ENCODE assay signal across 10 mouse cellular contexts in genomic region chr5:118084171-118084727, GRCm38 (mm10). TPM values are rescaled to one million over a fixed set of nuclear protein-coding genes. Genes with fewer than 3 reads are reported as not detected.
DNase-seq lines count a peak whose midpoint lies in the region; ATAC-seq and TF ChIP-seq lines count a peak whose summit lies in the region.
"Had no signal": no experiment of that assay in that cellular context is flagged by ENCODE, and none has a peak within 500 bp of the region (broad histone marks: within the 10 kb centered on the region; RNA-seq: fewer than 3 reads in every experiment).

No protein-coding gene starts in this region.

- peak; percentile 47 for DNase-seq in adrenal gland, adult 2 months
- DNase-seq in adrenal gland, postnatal 25 days: no peak
- DNase-seq in lung, embryonic 14.5 days: peak; percentile 75
- DNase-seq in lung, postnatal 4 days: no peak
- peak; percentile 71 for DNase-seq in hindbrain, postnatal 0 days (ENCODE audit: low spot score)
- peak; percentile 52 for DNase-seq in skeletal muscle tissue, adult 2 months (ENCODE audit: low read depth, low spot score)
- no peak for DNase-seq in gastrocnemius, adult 8-10 months (ENCODE audit: low spot score in 2 of 2)

- WGBS in lung, embryonic 14.5 days: 51% methylated on average over 10 of the region's 10 CpGs
- WGBS in hindbrain, postnatal 0 days: 33% methylated on average over 10 of the region's 10 CpGs
- WGBS in kidney, embryonic 14.5 days: 81% methylated on average over 10 of the region's 10 CpGs

- H3K4me2 ChIP-seq in lung, embryonic 14.5 days: no peak overlapping the region
- no peak overlapping the region for H3K4me2 ChIP-seq in hindbrain, postnatal 0 days (ENCODE audit: low read depth, low read length)
- H3K4me2 ChIP-seq in kidney, embryonic 14.5 days (replicated peaks; ENCODE audit: low read depth, low read length): no peak overlapping the region
- H3K4me2 ChIP-seq: liver, embryonic 11.5 days had no signal

- no peaks in the 10 kb centered on the region for H3K9me3 ChIP-seq in lung, embryonic 14.5 days (ENCODE audit: low read depth, low read length)
- H3K9me3 ChIP-seq in hindbrain, postnatal 0 days (ENCODE audit: low read length): no peaks in the 10 kb centered on the region
- H3K9me3 ChIP-seq in kidney, embryonic 14.5 days (ENCODE audit: control insufficient read depth, low read length): no peaks in the 10 kb centered on the region

- no peak overlapping the region; the same call in 1 of the 2 replicates for H3K9ac ChIP-seq in lung, embryonic 14.5 days
- 0 out of 2 replicates have a peak overlapping the region, but pooled peaks have one; percentile 30 for H3K9ac ChIP-seq in hindbrain, postnatal 0 days (replicated peaks; ENCODE audit: low read length)
- H3K9ac ChIP-seq in kidney, embryonic 14.5 days (ENCODE audit: low read depth, low read length): no peak overlapping the region

- H3K36me3 ChIP-seq in lung, embryonic 14.5 days (ENCODE audit: insufficient read depth): peaks cover 3% of the 10 kb centered on the region; the same call in 1 of the 2 replicates
- no peaks in the 10 kb centered on the region for H3K36me3 ChIP-seq in hindbrain, postnatal 0 days (ENCODE audit: insufficient read depth, low read length)
- H3K36me3 ChIP-seq in kidney, embryonic 14.5 days (ENCODE audit: control insufficient read depth, insufficient read depth, low read length): no peaks in the 10 kb centered on the region; the same call in 1 of the 2 replicates

- no peak overlapping the region for H3K4me3 ChIP-seq in lung, embryonic 14.5 days (ENCODE audit: low read depth, low read length)
- H3K4me3 ChIP-seq in hindbrain, postnatal 0 days (ENCODE audit: low read length): no peak overlapping the region
- no peak overlapping the region for H3K4me3 ChIP-seq in kidney, embryonic 14.5 days (ENCODE audit: low read length)
- H3K4me3 ChIP-seq: myocyte had no signal

- H3K27ac ChIP-seq in lung, embryonic 14.5 days (ENCODE audit: low read depth): 0 out of 2 replicates have a peak overlapping the region, but pooled peaks have one; percentile 48
- H3K27ac ChIP-seq in hindbrain, postnatal 0 days: peak overlapping the region; percentile 76
- no peak overlapping the region for H3K27ac ChIP-seq in kidney, embryonic 14.5 days (ENCODE audit: low read depth, low read length)

- H3K27me3 ChIP-seq in lung, embryonic 14.5 days (ENCODE audit: insufficient read depth, low read length): no peaks in the 10 kb centered on the region
- no peaks in the 10 kb centered on the region for H3K27me3 ChIP-seq in hindbrain, postnatal 0 days (ENCODE audit: insufficient read depth, low read length)
- H3K27me3 ChIP-seq in kidney, embryonic 14.5 days (ENCODE audit: control insufficient read depth, insufficient read depth, low read length): no peaks in the 10 kb centered on the region

- no peak for TF ChIP-seq CTCF in lung, embryonic 14.5 days (IDR thresholded peaks at IDR 0.05; ENCODE audit: low read depth)
- no peak for TF ChIP-seq CTCF in hindbrain, postnatal 0 days (IDR thresholded peaks at IDR 0.05; ENCODE audit: low read depth)

- no peak for ATAC-seq in lung, embryonic 14.5 days (ENCODE audit: insufficient read depth)
- ATAC-seq in hindbrain, postnatal 0 days: peak; percentile 31; the same call in 1 of the 2 replicates
- ATAC-seq in kidney, embryonic 14.5 days (ENCODE audit: low FRiP score, low TSS enrichment): no peak

- H3K4me1 ChIP-seq in lung, embryonic 14.5 days (ENCODE audit: insufficient read depth): peaks cover 22% of the 10 kb centered on the region
- H3K4me1 ChIP-seq in hindbrain, postnatal 0 days (ENCODE audit: insufficient read depth, low read length): peaks cover 46% of the 10 kb centered on the region
- peaks cover 10% of the 10 kb centered on the region for H3K4me1 ChIP-seq in kidney, embryonic 14.5 days (ENCODE audit: control insufficient read depth, insufficient read depth, low read length)

RNA-seq across cellular contexts. Expression of gene Tesc, which starts 56.7 kb away (rescaled TPM):
- 100 to 1,000 TPM; 109 to 185 TPM for total RNA-seq in adrenal gland, adult 2 months (2021)
- 737 and 1,088 TPM in 2 replicates for polyA plus RNA-seq in adrenal gland, adult 2 months (2012; rRNA removed)
- 103 and 131 TPM in 2 replicates for total RNA-seq in adrenal gland, postnatal 25 days (2021)
- 5.3 and 5.6 TPM in 2 replicates for polyA plus RNA-seq in lung, embryonic 14.5 days (2014; fragmentation: Nextera tagmentation; extraction: Ambion mirVana)
- 1.4 and 3.8 TPM in 2 replicates for total RNA-seq in hindbrain, postnatal 0 days (2014; rRNA removed)
- 6.9 and 7.5 TPM in 2 replicates for polyA plus RNA-seq in hindbrain, postnatal 0 days (2015; fragmentation: Nextera tagmentation; extraction: Ambion mirVana)
- polyA plus RNA-seq in kidney, embryonic 14.5 days (2014; fragmentation: Nextera tagmentation; extraction: Ambion mirVana): 10.1 and 12.3 TPM in 2 replicates
- 1 to 10 TPM in 1 of 4 experiments, under 1 TPM in 2, not detected in 1; 0.41 to 1.3 (median 0.75) TPM for total RNA-seq in gastrocnemius, adult 8-10 months (2022)

Comparison
In these comparisons a context has a peak if more than half of its experiments do, and no peak if none do; other contexts are left out.
1. DNase-seq: peak in adrenal gland, adult 2 months (single experiment), lung, embryonic 14.5 days (single experiment), hindbrain, postnatal 0 days (single experiment) and skeletal muscle tissue, adult 2 months (single experiment); none in adrenal gland, postnatal 25 days (single experiment), lung, postnatal 4 days (0 of 2) and gastrocnemius, adult 8-10 months (0 of 2).
2. RNA of gene Tesc, which starts 56.7 kb away (total RNA-seq): 109 to 185 TPM in adrenal gland, adult 2 months and 103 to 131 TPM in adrenal gland, postnatal 25 days; 1.4 to 3.8 TPM in hindbrain, postnatal 0 days and 0.41 to 1.3 TPM in gastrocnemius, adult 8-10 months; every median in the first group is over 10 times any median in the second.